Mouse (Mus musculus) heart, embryonic 12.5 days (tissue): Measurements from ENCODE around the gene Vrk2. TPM values are rescaled to one million over a fixed set of nuclear protein-coding genes. Genes with fewer than 3 reads are reported as not detected.

Source experiments
- ATAC-seq: fragments of 200-750 bp; cut with Nextera tagmentation; 2 replicates; pipeline ENCODE4 v1.8.0; 2017; ENCODE audit warnings: moderate TSS enrichment, moderate library complexity; ENCODE audit not compliant: insufficient number of reproducible peaks, low FRiP score
- H3K27ac ChIP-seq: fragments of 300-500 bp; sonication (generic); 2 replicates; pipeline ENCODE4 v1.5.1; 2016; ENCODE audit warnings: mild to moderate bottlenecking, moderate library complexity; ENCODE audit not compliant: poor library complexity, severe bottlenecking
- H3K27me3 ChIP-seq: fragments of 300-500 bp; sonication (generic); replicated peaks from 2 replicates; pipeline ENCODE4 v1.6.1; 2016; ENCODE audit warnings: mild to moderate bottlenecking, moderate library complexity
- H3K36me3 ChIP-seq: fragments of 300-500 bp; sonication (generic); 2 replicates; pipeline ENCODE4 v1.6.1; 2016; ENCODE audit warnings: mild to moderate bottlenecking, moderate library complexity
- H3K4me1 ChIP-seq: fragments of 300-500 bp; sonication (generic); replicated peaks from 2 replicates; pipeline ENCODE4 v1.6.1; 2016; ENCODE audit warnings: mild to moderate bottlenecking
- H3K4me2 ChIP-seq: fragments of 300-500 bp; sonication (generic); 2 replicates; pipeline ENCODE4 v1.6.1; 2016; ENCODE audit warnings: mild to moderate bottlenecking, moderate library complexity
- H3K4me3 ChIP-seq: fragments of 300-500 bp; sonication (generic); 2 replicates; pipeline ENCODE4 v1.5.1; 2016; ENCODE audit warnings: mild to moderate bottlenecking
- H3K9ac ChIP-seq: fragments of 300-500 bp; sonication (generic); 2 replicates; pipeline ENCODE4 v1.6.1; 2016; ENCODE audit warnings: mild to moderate bottlenecking, moderate library complexity
- H3K9me3 ChIP-seq: fragments of 300-500 bp; sonication (generic); replicated peaks from 2 replicates; pipeline ENCODE4 v1.6.1; 2016; ENCODE audit warnings: mild to moderate bottlenecking, moderate library complexity
- WGBS: fragments of 180-500 bp; shearing (Covaris S2); methylation state at CpG from one replicate; pipeline ENCODE4 v1.1.7; 2016; 5-methylcytosine and 5-hydroxymethylcytosine counted together
- polyA plus RNA-seq: library from polyadenylated mRNA; unstranded; fragments of >200 nt; fragmentation: Nextera tagmentation; extraction: Ambion mirVana; gene quantifications from 2 replicates; pipeline ENCODE4 v1.2.1, GENCODE M21; 2016

Gene Vrk2
- polyA plus RNA-seq, 1 experiment from 2014 or later: 17.1 TPM

- H3K27ac ChIP-seq: no peak overlapping the region
- ATAC-seq: no peak
- no peak overlapping the region for H3K4me2 ChIP-seq
- H3K9ac ChIP-seq: no peak overlapping the region
- H3K36me3 ChIP-seq: no peaks in the 10 kb centered on the region
- H3K9me3 ChIP-seq: no peaks in the 10 kb centered on the region
- H3K4me3 ChIP-seq: no peak overlapping the region
- no peaks in the 10 kb centered on the region for H3K27me3 ChIP-seq
- H3K4me1 ChIP-seq: no peaks in the 10 kb centered on the region
Measured at GRCm38 (mm10) chr11:26533828-26534119, 60.0 kb downstream of the Vrk2 start.

- no peak for ATAC-seq
- no peaks in the 10 kb centered on the region for H3K4me1 ChIP-seq
- no peaks in the 10 kb centered on the region for H3K36me3 ChIP-seq
- H3K4me3 ChIP-seq: no peak overlapping the region
- no peak overlapping the region for H3K9ac ChIP-seq
- no peaks in the 10 kb centered on the region for H3K9me3 ChIP-seq
- H3K4me2 ChIP-seq: no peak overlapping the region
- no peaks in the 10 kb centered on the region for H3K27me3 ChIP-seq
- H3K27ac ChIP-seq: no peak overlapping the region
- WGBS: 82% methylated on average over 5 of the region's 5 CpGs
Measured at GRCm38 (mm10) chr11:26532994-26533827, 60.6 kb downstream of the Vrk2 start.

GRCm38 (mm10) chr11:26526861-26527260 lies 66.9 kb downstream of the Vrk2 start:
- Histone ChIP-seq H3K4me2 (no peak overlapping the region), H3K4me3 (no peak overlapping the region), H3K27me3 (no peaks in the 10 kb centered on the region), H3K9me3 (no peaks in the 10 kb centered on the region; the same call in 1 of the 2 replicates), H3K36me3 (peaks cover 18% of the 10 kb centered on the region), H3K27ac (no peak overlapping the region), H3K9ac (no peak overlapping the region), H3K4me1 (no peaks in the 10 kb centered on the region)
- no peak for ATAC-seq
- WGBS: 76% methylated on average over 2 of the region's 2 CpGs

GRCm38 (mm10) chr11:26518991-26519390 lies 74.8 kb downstream of the Vrk2 start:
- Histone ChIP-seq H3K4me1 (peaks cover 11% of the 10 kb centered on the region; the same call in 1 of the 2 replicates), H3K27ac (no peak overlapping the region), H3K27me3 (no peaks in the 10 kb centered on the region), H3K9ac (no peak overlapping the region), H3K4me3 (no peak overlapping the region), H3K9me3 (no peaks in the 10 kb centered on the region; the same call in 1 of the 2 replicates), H3K36me3 (peaks cover 3% of the 10 kb centered on the region), H3K4me2 (no peak overlapping the region)
- 45% methylated on average over 3 of the region's 3 CpGs for WGBS
- ATAC-seq: no peak

GRCm38 (mm10) chr11:26516086-26516485 lies 77.7 kb downstream of the Vrk2 start:
- no peaks in the 10 kb centered on the region for H3K36me3 ChIP-seq
- no peaks in the 10 kb centered on the region for H3K9me3 ChIP-seq
- H3K4me3 ChIP-seq: no peak overlapping the region
- peak overlapping the region; percentile 47; the same call in 1 of the 2 replicates for H3K27ac ChIP-seq
- WGBS: 44% methylated on average over 2 of the region's 2 CpGs
- H3K27me3 ChIP-seq: no peaks in the 10 kb centered on the region
- H3K4me1 ChIP-seq: peaks cover 11% of the 10 kb centered on the region; the same call in 1 of the 2 replicates
- no peak overlapping the region for H3K9ac ChIP-seq
- ATAC-seq: 0 out of 2 replicates have a peak, but pooled peaks have one; percentile 45
- no peak overlapping the region for H3K4me2 ChIP-seq

- Histone ChIP-seq H3K4me3 (no peak overlapping the region), H3K4me1 (peaks cover 5% of the 10 kb centered on the region; the same call in 1 of the 2 replicates), H3K9me3 (no peaks in the 10 kb centered on the region), H3K4me2 (no peak overlapping the region), H3K36me3 (peaks cover 3% of the 10 kb centered on the region; the same call in 1 of the 2 replicates), H3K9ac (no peak overlapping the region), H3K27me3 (no peaks in the 10 kb centered on the region), H3K27ac (no peak overlapping the region)
- ATAC-seq: no peak
Measured at GRCm38 (mm10) chr11:26513683-26514082, 80.1 kb downstream of the Vrk2 start.

- H3K4me2 ChIP-seq: no peak overlapping the region
- ATAC-seq: no peak
- 85% methylated on average over 5 of the region's 5 CpGs for WGBS
Measured at GRCm38 (mm10) chr11:26495951-26496350, 97.8 kb downstream of the Vrk2 start.

GRCm38 (mm10) chr11:26489761-26490466 lies 103.9 kb downstream of the Vrk2 start:
- H3K36me3 ChIP-seq: peaks cover 3% of the 10 kb centered on the region; the same call in 1 of the 2 replicates
- H3K4me1 ChIP-seq: no peaks in the 10 kb centered on the region
- ATAC-seq: peak; percentile 57
- no peak overlapping the region for H3K9ac ChIP-seq
- H3K4me2 ChIP-seq: no peak overlapping the region
- 57% methylated on average over 12 of the region's 12 CpGs for WGBS
- no peak overlapping the region for H3K4me3 ChIP-seq
- H3K9me3 ChIP-seq: no peaks in the 10 kb centered on the region
- H3K27me3 ChIP-seq: no peaks in the 10 kb centered on the region
- 0 out of 2 replicates have a peak overlapping the region, but pooled peaks have one; percentile 3 for H3K27ac ChIP-seq

More at GRCm38 (mm10) chr11:26495951-26496350, 97.8 kb downstream of the Vrk2 start:
- no peaks in the 10 kb centered on the region for H3K4me1 ChIP-seq
- no peak overlapping the region for H3K9ac ChIP-seq
- no peak overlapping the region for H3K27ac ChIP-seq
- H3K36me3 ChIP-seq: no peaks in the 10 kb centered on the region
- H3K27me3 ChIP-seq: no peaks in the 10 kb centered on the region
- H3K9me3 ChIP-seq: no peaks in the 10 kb centered on the region
- no peak overlapping the region for H3K4me3 ChIP-seq

GRCm38 (mm10) chr11:26481691-26482242 lies 112.0 kb downstream of the Vrk2 start:
- H3K4me1 ChIP-seq: no peaks in the 10 kb centered on the region
- H3K9ac ChIP-seq: no peak overlapping the region
- WGBS: 88% methylated on average over 3 of the region's 3 CpGs
- no peaks in the 10 kb centered on the region for H3K27me3 ChIP-seq
- no peak overlapping the region for H3K4me2 ChIP-seq
- no peak for ATAC-seq
- no peak overlapping the region for H3K4me3 ChIP-seq
- H3K27ac ChIP-seq: no peak overlapping the region
- no peaks in the 10 kb centered on the region for H3K9me3 ChIP-seq
- peaks cover 4% of the 10 kb centered on the region; the same call in 1 of the 2 replicates for H3K36me3 ChIP-seq

GRCm38 (mm10) chr11:26477037-26477739 lies 116.6 kb downstream of the Vrk2 start:
- peaks cover 25% of the 10 kb centered on the region for H3K36me3 ChIP-seq
- H3K9me3 ChIP-seq: no peaks in the 10 kb centered on the region
- 81% methylated on average over 6 of the region's 6 CpGs for WGBS
- H3K4me2 ChIP-seq: no peak overlapping the region
- H3K27ac ChIP-seq: no peak overlapping the region
- H3K4me1 ChIP-seq: no peaks in the 10 kb centered on the region
- H3K27me3 ChIP-seq: no peaks in the 10 kb centered on the region
- H3K9ac ChIP-seq: no peak overlapping the region
- no peak for ATAC-seq
- no peak overlapping the region for H3K4me3 ChIP-seq

- H3K4me1 ChIP-seq: peaks cover 5% of the 10 kb centered on the region
- H3K27me3 ChIP-seq: no peaks in the 10 kb centered on the region
- 77% methylated on average over 4 of the region's 4 CpGs for WGBS
- H3K36me3 ChIP-seq: no peaks in the 10 kb centered on the region
- H3K9ac ChIP-seq: no peak overlapping the region
- H3K4me3 ChIP-seq: no peak overlapping the region
- H3K4me2 ChIP-seq: no peak overlapping the region
- no peaks in the 10 kb centered on the region for H3K9me3 ChIP-seq
- no peak overlapping the region for H3K27ac ChIP-seq
- ATAC-seq: no peak
Measured at GRCm38 (mm10) chr11:26454081-26454480, 139.7 kb downstream of the Vrk2 start.
